12 mouse cellular contexts compared by ENCODE assay signal in genomic region chr7:142498575-142498974, GRCm38 (mm10). TPM values are rescaled to one million over a fixed set of nuclear protein-coding genes. Genes with fewer than 3 reads are reported as not detected.
DNase-seq lines count a peak whose midpoint lies in the region; ATAC-seq and TF ChIP-seq lines count a peak whose summit lies in the region.
"Had no signal": no experiment of that assay in that cellular context is flagged by ENCODE, and none has a peak within 500 bp of the region (broad histone marks: within the 10 kb centered on the region; RNA-seq: fewer than 3 reads in every experiment).

Gene Tnnt3 (plus strand): TSS chr7:142498836.

- TF ChIP-seq EP300 in stomach, postnatal 0 days (optimal IDR thresholded peaks at IDR 0.05) = no peak

- intact Hi-C loops in heart, postnatal 25 days (cut with DNase I) = loop anchor here (2.0 to 5.0 kb wide), 2 partner anchors 164 to 181 kb away; no protein-coding TSS in a partner anchor

- 0 out of 2 replicates have a peak, but pooled peaks cover 3% of the 10 kb centered on the region for H3K36me3 ChIP-seq in heart, embryonic 16.5 days (ENCODE audit: control insufficient read depth, insufficient read depth)
- no peaks in the 10 kb centered on the region for H3K36me3 ChIP-seq in neural tube, embryonic 15.5 days
- 0 out of 2 replicates have a peak, but pooled peaks cover 5% of the 10 kb centered on the region for H3K36me3 ChIP-seq in intestine, embryonic 15.5 days
- peaks cover 5% of the 10 kb centered on the region; the same call in 1 of the 2 replicates for H3K36me3 ChIP-seq in stomach, postnatal 0 days (ENCODE audit: control insufficient read depth, insufficient read depth, low read length)
- H3K36me3 ChIP-seq: forebrain, embryonic 12.5 days; hindbrain, embryonic 12.5 days had no signal

- H3K27ac ChIP-seq in heart, embryonic 16.5 days (ENCODE audit: low read length) = peak within 1 kb of the TSS; percentile 62
- no peak within 1 kb of the TSS for H3K27ac ChIP-seq in neural tube, embryonic 15.5 days (replicated peaks)
- peak within 1 kb of the TSS; percentile 51 for H3K27ac ChIP-seq in intestine, embryonic 15.5 days
- H3K27ac ChIP-seq in stomach, postnatal 0 days (replicated peaks) = peak within 1 kb of the TSS; percentile 13; the same call in 1 of the 2 replicates
- H3K27ac ChIP-seq: forebrain, embryonic 12.5 days; hindbrain, embryonic 12.5 days had no signal

- H3K4me1 ChIP-seq in heart, embryonic 16.5 days (ENCODE audit: control insufficient read depth, insufficient read depth, low read length) = peaks cover 17% of the 10 kb centered on the region
- H3K4me1 ChIP-seq in neural tube, embryonic 15.5 days = no peaks in the 10 kb centered on the region
- peaks cover 11% of the 10 kb centered on the region; the same call in 1 of the 2 replicates for H3K4me1 ChIP-seq in intestine, embryonic 15.5 days (replicated peaks)
- no peaks in the 10 kb centered on the region for H3K4me1 ChIP-seq in stomach, postnatal 0 days (replicated peaks; ENCODE audit: control insufficient read depth, insufficient read depth)
- H3K4me1 ChIP-seq: forebrain, embryonic 12.5 days; hindbrain, embryonic 12.5 days had no signal

- H3K4me3 ChIP-seq in heart, embryonic 16.5 days (ENCODE audit: low read length) = no peak within 1 kb of the TSS
- no peak within 1 kb of the TSS for H3K4me3 ChIP-seq in neural tube, embryonic 15.5 days (replicated peaks)
- H3K4me3 ChIP-seq in intestine, embryonic 15.5 days (replicated peaks) = no peak within 1 kb of the TSS
- no peak within 1 kb of the TSS for H3K4me3 ChIP-seq in stomach, postnatal 0 days (ENCODE audit: low read depth, low read length)
- H3K4me3 ChIP-seq: forebrain, embryonic 12.5 days; hindbrain, embryonic 12.5 days had no signal

- H3K27me3 ChIP-seq in heart, embryonic 16.5 days (ENCODE audit: control insufficient read depth, insufficient read depth, low read length) = no peaks in the 10 kb centered on the region
- 0 out of 2 replicates have a peak, but pooled peaks cover 2% of the 10 kb centered on the region for H3K27me3 ChIP-seq in neural tube, embryonic 15.5 days (replicated peaks)
- H3K27me3 ChIP-seq in intestine, embryonic 15.5 days (replicated peaks) = no peaks in the 10 kb centered on the region; the same call in 1 of the 2 replicates
- H3K27me3 ChIP-seq in stomach, postnatal 0 days (ENCODE audit: control insufficient read depth, insufficient read depth, low read length) = no peaks in the 10 kb centered on the region
- H3K27me3 ChIP-seq: forebrain, embryonic 12.5 days; hindbrain, embryonic 12.5 days had no signal

- no peaks in the 10 kb centered on the region for H3K9me3 ChIP-seq in heart, embryonic 16.5 days (replicated peaks; ENCODE audit: control insufficient read depth, low read length)
- H3K9me3 ChIP-seq in neural tube, embryonic 15.5 days (replicated peaks) = no peaks in the 10 kb centered on the region
- no peaks in the 10 kb centered on the region for H3K9me3 ChIP-seq in intestine, embryonic 15.5 days
- no peaks in the 10 kb centered on the region for H3K9me3 ChIP-seq in stomach, postnatal 0 days (ENCODE audit: control insufficient read depth, low read length)
- H3K9me3 ChIP-seq: forebrain, embryonic 12.5 days; hindbrain, embryonic 12.5 days had no signal

- DNase-seq in heart, postnatal 25 days (ENCODE audit: low spot score) = no peak
- DNase-seq in neural tube, embryonic 10.5 days (ENCODE audit: extremely low spot score, low spot score) = no peak
- no peak for DNase-seq in stomach, postnatal 0 days (ENCODE audit: low spot score)
- no peak for DNase-seq in thymus, adult 18-20 months

- no peak for TF ChIP-seq CTCF in stomach, postnatal 0 days (IDR thresholded peaks at IDR 0.05; ENCODE audit: low read depth)

- H3K9ac ChIP-seq in heart, embryonic 16.5 days (ENCODE audit: low read length) = peak within 1 kb of the TSS; percentile 13; the same call in 1 of the 2 replicates
- no peak within 1 kb of the TSS for H3K9ac ChIP-seq in neural tube, embryonic 15.5 days (replicated peaks)
- no peak within 1 kb of the TSS for H3K9ac ChIP-seq in intestine, embryonic 15.5 days
- no peak within 1 kb of the TSS for H3K9ac ChIP-seq in stomach, postnatal 0 days (ENCODE audit: low read length)
- H3K9ac ChIP-seq: forebrain, embryonic 12.5 days; hindbrain, embryonic 12.5 days had no signal

- WGBS in heart, embryonic 16.5 days = 86% methylated on average over 2 of the region's 2 CpGs
- WGBS in neural tube, embryonic 15.5 days = 85% methylated on average over 2 of the region's 2 CpGs
- 84% methylated on average over 2 of the region's 2 CpGs for WGBS in intestine, embryonic 15.5 days
- 85% methylated on average over 2 of the region's 2 CpGs for WGBS in stomach, postnatal 0 days

- ATAC-seq in heart, embryonic 16.5 days (replicated peaks; ENCODE audit: extremely low read depth, insufficient read depth, low FRiP score) = no peak
- ATAC-seq in neural tube, embryonic 15.5 days (ENCODE audit: low FRiP score) = no peak
- no peak for ATAC-seq in intestine, embryonic 15.5 days
- ATAC-seq in stomach, postnatal 0 days (ENCODE audit: low FRiP score, low TSS enrichment) = peak; percentile 9; the same call in 1 of the 2 replicates
- no peak for ATAC-seq in erythroblast, adult 5-6 weeks (replicated peaks; ENCODE audit: low FRiP score, poor library complexity, severe bottlenecking)

- H3K4me2 ChIP-seq in heart, embryonic 16.5 days (ENCODE audit: low read depth, low read length) = no peak within 1 kb of the TSS
- no peak within 1 kb of the TSS for H3K4me2 ChIP-seq in neural tube, embryonic 15.5 days
- no peak within 1 kb of the TSS for H3K4me2 ChIP-seq in intestine, embryonic 15.5 days (replicated peaks)
- no peak within 1 kb of the TSS for H3K4me2 ChIP-seq in stomach, postnatal 0 days (replicated peaks; ENCODE audit: low read depth)
- H3K4me2 ChIP-seq: forebrain, embryonic 12.5 days; hindbrain, embryonic 12.5 days had no signal

RNA-seq across cellular contexts. Expression of gene Tnnt3, which starts in this region (rescaled TPM):
- 5.3 and 17.1 TPM in 2 replicates for polyA plus RNA-seq in heart, embryonic 16.5 days (2015; fragmentation: Nextera tagmentation; extraction: Ambion mirVana)
- total RNA-seq in heart, postnatal 25 days (2021) = 1 to 10 TPM in 1 of 2 experiments, not detected in 1; 2.0 TPM
- 14.9 and 26.9 TPM in 2 replicates for polyA plus RNA-seq in neural tube, embryonic 15.5 days (2015; fragmentation: Nextera tagmentation; extraction: Ambion mirVana)
- polyA plus RNA-seq in intestine, embryonic 15.5 days (2015; fragmentation: Nextera tagmentation; extraction: Ambion mirVana) = 1.4 and 4.3 TPM in 2 replicates
- 8.0 and 11.7 TPM in 2 replicates for polyA plus RNA-seq in stomach, postnatal 0 days (2015; fragmentation: Nextera tagmentation; extraction: Ambion mirVana)
- total RNA-seq in erythroblast, adult 5-6 weeks (2015; ENCODE audit: low replicate concordance) = not detected in 2 replicates
- 2.0 TPM in 1 of 2 replicates, not detected in the other for total RNA-seq in erythroblast, adult 5-6 weeks (2017; ENCODE audit: low replicate concordance)
- total RNA-seq: left cerebral cortex, postnatal 36 days; megakaryocyte progenitor cell, adult 5-6 weeks had no signal
